Mouse (Mus musculus) midbrain, embryonic 11.5 days (tissue): ENCODE data around the gene Sema4c. TPM values are rescaled to one million over a fixed set of nuclear protein-coding genes. Genes with fewer than 3 reads are reported as not detected.

Source experiments
- ATAC-seq: fragments of 200-750 bp; cut with Nextera tagmentation; 2 replicates; pipeline ENCODE4 v1.8.0; 2017; ENCODE audit warnings: moderate TSS enrichment, moderate library complexity; ENCODE audit not compliant: low FRiP score
- DNase-seq: peaks from one replicate; pipeline ENCODE4 v3.0.0; 2015; ENCODE audit warnings: low spot score; ENCODE audit errors: missing footprints
- H3K27ac ChIP-seq: fragments of 300-500 bp; sonication (generic); 2 replicates; pipeline ENCODE4 v1.5.1; 2014; ENCODE audit warnings: low read depth, low read length
- H3K27me3 ChIP-seq: fragments of 300-500 bp; sonication (generic); 2 replicates; pipeline ENCODE4 v1.6.1; 2014; ENCODE audit warnings: mild to moderate bottlenecking, low read length, moderate library complexity, mixed read lengths; ENCODE audit not compliant: control insufficient read depth, insufficient read depth
- H3K36me3 ChIP-seq: fragments of 300-500 bp; sonication (generic); 2 replicates; pipeline ENCODE4 v1.6.1; 2014; ENCODE audit warnings: mild to moderate bottlenecking, low read length, moderate library complexity, mixed read lengths; ENCODE audit not compliant: control insufficient read depth, insufficient read depth
- H3K4me1 ChIP-seq: fragments of 300-500 bp; sonication (generic); 2 replicates; pipeline ENCODE4 v1.6.1; 2014; ENCODE audit warnings: low read length; ENCODE audit not compliant: control insufficient read depth, insufficient read depth
- H3K4me2 ChIP-seq: fragments of 300-500 bp; sonication (generic); 2 replicates; pipeline ENCODE4 v1.6.1; 2014; ENCODE audit warnings: mild to moderate bottlenecking, moderate library complexity
- H3K4me3 ChIP-seq: fragments of 300-500 bp; sonication (generic); 2 replicates; pipeline ENCODE4 v1.5.1; 2014; ENCODE audit warnings: low read depth, low read length
- H3K9ac ChIP-seq: fragments of 300-500 bp; sonication (generic); 2 replicates; pipeline ENCODE4 v1.6.1; 2014; ENCODE audit warnings: low read length
- H3K9me3 ChIP-seq: fragments of 300-500 bp; sonication (generic); 2 replicates; pipeline ENCODE4 v1.6.1; 2016; ENCODE audit warnings: low read length; ENCODE audit not compliant: control insufficient read depth
- WGBS: fragments of 180-500 bp; shearing (Covaris S2); extraction: QIAGEN DNeasy Blood & Tissue Kit; methylation state at CpG from one replicate; pipeline ENCODE4 v1.1.7; 2014; 5-methylcytosine and 5-hydroxymethylcytosine counted together
- microRNA-seq: library from miRNA; unstranded; fragments of <30 nt; microRNA quantifications from one replicate; pipeline ENCODE4, GENCODE M21; 2017
- polyA plus RNA-seq: library from polyadenylated mRNA; unstranded; fragments of >200 nt; fragmentation: Nextera tagmentation; extraction: Ambion mirVana; gene quantifications from 2 replicates; pipeline ENCODE4 v1.2.1, GENCODE M21; 2014

Sema4c gene
- polyA plus RNA-seq, 1 experiment from 2014 or later, result 3.1 TPM

GRCm38 (mm10) chr1:36513310-36513709 lies 44.8 kb downstream of the Sema4c start:
- 0 out of 2 replicates have a peak, but pooled peaks cover 2% of the 10 kb centered on the region for H3K36me3 ChIP-seq
- ATAC-seq (no peak), DNase-seq (no peak)
- peaks cover 18% of the 10 kb centered on the region; the same call in 1 of the 2 replicates for H3K4me1 ChIP-seq
- peak overlapping the region; percentile 82 for H3K9ac ChIP-seq
- H3K9me3 ChIP-seq, result no peaks in the 10 kb centered on the region
- H3K27ac ChIP-seq, result no peak overlapping the region
- no peaks in the 10 kb centered on the region for H3K27me3 ChIP-seq
- peak overlapping the region; percentile 61 for H3K4me2 ChIP-seq
- peak overlapping the region; percentile 80 for H3K4me3 ChIP-seq
- WGBS, result 12% methylated on average over 1 of the region's 1 CpGs

GRCm38 (mm10) chr1:36512966-36513280 lies 45.2 kb downstream of the Sema4c start:
- Histone ChIP-seq H3K4me3 (peak overlapping the region; percentile 80), H3K9me3 (no peaks in the 10 kb centered on the region), H3K27ac (no peak overlapping the region), H3K4me2 (peak overlapping the region; percentile 61), H3K36me3 (0 out of 2 replicates have a peak, but pooled peaks cover 2% of the 10 kb centered on the region), H3K4me1 (peaks cover 18% of the 10 kb centered on the region; the same call in 1 of the 2 replicates), H3K9ac (peak overlapping the region; percentile 82), H3K27me3 (no peaks in the 10 kb centered on the region)
- WGBS, result 2% methylated on average over 16 of the region's 16 CpGs
- ATAC-seq, result no peak
- DNase-seq, result peak; percentile 92

- ATAC-seq, result peak; percentile 72
- H3K9ac ChIP-seq, result peak overlapping the region; percentile 82
These were observed 45.8 kb downstream of the Sema4c start for GRCm38 (mm10) chr1:36512089-36512965.

DNA sequence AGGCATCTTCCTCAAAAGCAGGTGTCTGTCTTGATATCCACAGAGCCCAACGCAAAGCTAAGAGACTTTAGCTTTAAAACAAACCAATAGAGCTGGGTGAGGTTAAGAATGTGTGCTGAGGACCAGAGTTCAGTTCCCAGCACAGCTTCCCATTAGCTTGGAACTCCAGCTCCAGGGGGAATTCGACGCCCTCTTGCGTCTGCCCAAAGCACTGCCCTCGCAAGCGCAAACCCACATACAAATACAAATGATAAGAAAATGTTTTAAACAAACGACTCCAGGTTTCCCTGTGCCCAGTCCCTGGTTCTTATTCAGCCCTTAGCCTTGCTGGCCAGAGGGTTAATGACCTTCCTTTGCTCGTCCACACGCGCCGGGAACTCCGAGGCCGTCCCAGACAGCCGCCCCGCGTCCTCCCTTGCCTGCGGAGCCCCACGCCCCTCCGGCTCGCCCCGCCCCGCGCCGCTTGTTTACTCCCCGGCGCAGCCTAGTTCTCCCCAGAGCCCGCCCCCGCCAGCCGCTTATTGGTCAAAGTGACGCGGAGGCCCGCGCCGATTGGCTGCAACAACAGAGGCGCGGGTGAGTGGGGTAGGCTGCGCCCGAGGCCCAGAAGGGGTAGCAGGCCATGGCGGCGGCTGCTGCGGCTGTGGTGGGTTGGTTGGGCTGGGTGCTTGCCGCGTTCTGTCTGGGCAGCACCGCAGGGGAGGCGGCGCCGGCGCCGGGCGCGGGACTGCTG lies 46.7 kb downstream of the Sema4c start, which contains the start of gene Cnnm3:
Cnnm3 (plus strand) TSS at position 579 of the 733 bp plus-strand sequence.
- 0 out of 2 replicates have a peak, but pooled peaks cover 2% of the 10 kb centered on the region for H3K36me3 ChIP-seq
- H3K27ac ChIP-seq, result peak within 1 kb of the TSS; percentile 96
- under 1% methylated on average over 50 of the region's 51 CpGs for WGBS
- peak; percentile 100 for DNase-seq
- peak within 1 kb of the TSS; percentile 61 for H3K4me2 ChIP-seq
- H3K27me3 ChIP-seq, result no peaks in the 10 kb centered on the region
- peak within 1 kb of the TSS; percentile 82 for H3K9ac ChIP-seq
- ATAC-seq, result peak; percentile 98
- peak within 1 kb of the TSS; percentile 80 for H3K4me3 ChIP-seq
- no peaks in the 10 kb centered on the region for H3K9me3 ChIP-seq
- H3K4me1 ChIP-seq, result peaks cover 18% of the 10 kb centered on the region; the same call in 1 of the 2 replicates

More at GRCm38 (mm10) chr1:36512089-36512965, 45.8 kb downstream of the Sema4c start:
- Histone ChIP-seq H3K4me3 (peak overlapping the region; percentile 80), H3K27me3 (no peaks in the 10 kb centered on the region), H3K27ac (peak overlapping the region; percentile 96), H3K4me2 (peak overlapping the region; percentile 61), H3K36me3 (0 out of 2 replicates have a peak, but pooled peaks cover 2% of the 10 kb centered on the region), H3K9me3 (no peaks in the 10 kb centered on the region), H3K4me1 (peaks cover 18% of the 10 kb centered on the region; the same call in 1 of the 2 replicates)
- WGBS, result under 1% methylated on average over 95 of the region's 126 CpGs
- DNase-seq, result peak; percentile 91

GRCm38 (mm10) chr1:36508238-36508637 lies 49.9 kb downstream of the Sema4c start:
- Histone ChIP-seq H3K27me3 (no peaks in the 10 kb centered on the region), H3K36me3 (no peaks in the 10 kb centered on the region), H3K4me2 (no peak overlapping the region), H3K4me1 (peaks cover 3% of the 10 kb centered on the region; the same call in 1 of the 2 replicates), H3K27ac (no peak overlapping the region), H3K9ac (no peak overlapping the region), H3K4me3 (no peak overlapping the region), H3K9me3 (no peaks in the 10 kb centered on the region)
- 95% methylated on average over 5 of the region's 5 CpGs for WGBS
- DNase-seq (no peak), ATAC-seq (no peak)

DNA sequence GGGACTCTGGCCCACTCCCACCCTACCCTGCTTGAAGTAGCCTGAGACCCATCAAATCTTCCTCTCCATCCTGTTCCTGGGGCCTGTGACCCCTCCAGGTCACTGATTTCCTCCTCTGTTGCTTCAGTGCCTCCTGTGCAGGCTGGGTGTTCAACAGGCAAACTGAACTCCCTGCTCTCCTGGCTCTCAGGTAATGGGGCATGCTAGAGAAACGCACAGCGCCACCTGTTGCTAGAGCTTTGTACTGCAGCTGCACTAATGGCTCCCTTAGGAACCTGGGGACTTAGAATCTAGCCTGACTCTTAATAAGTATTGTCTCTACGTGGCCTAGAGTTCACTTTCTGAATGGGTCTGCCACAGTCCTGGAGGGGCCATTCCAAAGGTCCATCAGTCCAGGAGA lies 56.9 kb downstream of the Sema4c start:
- ATAC-seq, result no peak
- 4% methylated on average over 3 of the region's 3 CpGs for WGBS
- H3K4me1 ChIP-seq, result no peaks in the 10 kb centered on the region
- DNase-seq, result peak; percentile 97
- no peaks in the 10 kb centered on the region for H3K27me3 ChIP-seq
- no peak overlapping the region for H3K4me3 ChIP-seq
- H3K36me3 ChIP-seq, result no peaks in the 10 kb centered on the region
- no peaks in the 10 kb centered on the region for H3K9me3 ChIP-seq
- H3K27ac ChIP-seq, result no peak overlapping the region
- H3K9ac ChIP-seq, result no peak overlapping the region
- H3K4me2 ChIP-seq, result no peak overlapping the region

Small RNA genes within 50 kb of the gene (microRNA-seq; reads per million reads assigned to microRNA genes)
- not detected for gene Gm47280

Other genes with a start within 250 kb of the Sema4c start
- 28.1 and 33.9 TPM in 2 replicates for gene Kansl3, start 189.2 kb downstream of the Sema4c start, polyA plus RNA-seq
- 1.4 and 2.0 TPM in 2 replicates for gene Fer1l5, start 186.1 kb downstream of the Sema4c start, polyA plus RNA-seq
- gene Lman2l, start 113.1 kb downstream of the Sema4c start, polyA plus RNA-seq, result 35.6 and 35.7 TPM in 2 replicates
- 9.6 and 11.6 TPM in 2 replicates for gene Cnnm4, start 86.7 kb downstream of the Sema4c start, polyA plus RNA-seq
- gene Cnnm3, start 46.5 kb downstream of the Sema4c start, polyA plus RNA-seq, result 3.7 and 4.3 TPM in 2 replicates
- 6.0 TPM in 2 replicates for gene Ankrd23, start 21.5 kb downstream of the Sema4c start, polyA plus RNA-seq
- gene Gm42417, start 18.9 kb downstream of the Sema4c start, polyA plus RNA-seq, result not detected in 2 replicates
- 12.3 and 14.0 TPM in 2 replicates for gene Ankrd39, start 10.9 kb downstream of the Sema4c start, polyA plus RNA-seq
- gene Fam178b, start 124.8 kb upstream of the Sema4c start, polyA plus RNA-seq, result 0.16 TPM in 1 of 2 replicates, not detected in the other
- 466 and 531 TPM in 2 replicates for gene Cox5b, start 133.1 kb upstream of the Sema4c start, polyA plus RNA-seq
- gene 4933424G06Rik, start 151.8 kb upstream of the Sema4c start, polyA plus RNA-seq, result 0.23 TPM in 1 of 2 replicates, not detected in the other
- 97.1 and 110 TPM in 2 replicates for gene Actr1b, start 156.1 kb upstream of the Sema4c start, polyA plus RNA-seq
- gene Zap70, start 203.4 kb upstream of the Sema4c start, polyA plus RNA-seq, result 0.36 and 0.41 TPM in 2 replicates